Mouse (Mus musculus) embryonic facial prominence, embryonic 15.5 days (tissue): ENCODE data around the gene Mrtfa. TPM values are rescaled to one million over a fixed set of nuclear protein-coding genes. Genes with fewer than 3 reads are reported as not detected.

Source experiments
- ATAC-seq: fragments of 200-750 bp; cut with Nextera tagmentation; 2 replicates; pipeline ENCODE4 v1.8.0; 2017; ENCODE audit warnings: low read depth, moderate TSS enrichment; ENCODE audit not compliant: insufficient number of reproducible peaks, low FRiP score, low TSS enrichment
- H3K27ac ChIP-seq: fragments of 300-500 bp; sonication (generic); replicated peaks from 2 replicates; pipeline ENCODE4 v1.5.1; 2015; ENCODE audit warnings: mild to moderate bottlenecking, inconsistent platforms
- H3K27me3 ChIP-seq: fragments of 300-500 bp; sonication (generic); 2 replicates; pipeline ENCODE4 v1.6.1; 2015; ENCODE audit warnings: inconsistent platforms
- H3K36me3 ChIP-seq: fragments of 300-500 bp; sonication (generic); 2 replicates; pipeline ENCODE4 v1.6.1; 2015; ENCODE audit warnings: mild to moderate bottlenecking, inconsistent platforms
- H3K4me1 ChIP-seq: fragments of 300-500 bp; sonication (generic); 2 replicates; pipeline ENCODE4 v1.6.1; 2015; ENCODE audit warnings: inconsistent platforms
- H3K4me2 ChIP-seq: fragments of 300-500 bp; sonication (generic); replicated peaks from 2 replicates; pipeline ENCODE4 v1.6.1; 2015; ENCODE audit warnings: mild to moderate bottlenecking, inconsistent platforms
- H3K4me3 ChIP-seq: fragments of 300-500 bp; sonication (generic); replicated peaks from 2 replicates; pipeline ENCODE4 v1.5.1; 2015; ENCODE audit warnings: mild to moderate bottlenecking, inconsistent platforms
- H3K9ac ChIP-seq: fragments of 300-500 bp; sonication (generic); 2 replicates; pipeline ENCODE4 v1.6.1; 2015; ENCODE audit warnings: inconsistent platforms
- H3K9me3 ChIP-seq: fragments of 300-500 bp; sonication (generic); replicated peaks from 2 replicates; pipeline ENCODE4 v1.6.1; 2016; ENCODE audit warnings: inconsistent platforms
- WGBS: fragments of 180-500 bp; shearing (Covaris S2); methylation state at CpG from one replicate; pipeline ENCODE4 v1.1.7; 2015; 5-methylcytosine and 5-hydroxymethylcytosine counted together
- polyA plus RNA-seq: library from polyadenylated mRNA; unstranded; fragments of >200 nt; fragmentation: Nextera tagmentation; extraction: Ambion mirVana; gene quantifications from 2 replicates; pipeline ENCODE4 v1.2.1, GENCODE M21; 2015

Gene Mrtfa
- polyA plus RNA-seq, 1 experiment from 2014 or later, result 33.6 TPM

- Histone ChIP-seq H3K4me3 (no peak overlapping the region), H3K9me3 (no peaks in the 10 kb centered on the region), H3K9ac (no peak overlapping the region), H3K27ac (no peak overlapping the region), H3K4me1 (no peaks in the 10 kb centered on the region), H3K27me3 (no peaks in the 10 kb centered on the region), H3K36me3 (no peaks in the 10 kb centered on the region), H3K4me2 (no peak overlapping the region)
- 74% methylated on average over 2 of the region's 2 CpGs for WGBS
- ATAC-seq, result no peak
Observed at GRCm38 (mm10) chr15:80983264-80983663, 207.3 kb downstream of the Mrtfa start.

GRCm38 (mm10) chr15:80981176-80981575, 209.4 kb downstream of the Mrtfa start:
- no peaks in the 10 kb centered on the region for H3K9me3 ChIP-seq
- ATAC-seq, result no peak
- no peaks in the 10 kb centered on the region for H3K4me1 ChIP-seq
- no peak overlapping the region for H3K4me2 ChIP-seq
- WGBS, result 84% methylated on average over 4 of the region's 4 CpGs
- no peak overlapping the region for H3K9ac ChIP-seq
- no peak overlapping the region for H3K27ac ChIP-seq
- no peaks in the 10 kb centered on the region for H3K27me3 ChIP-seq
- H3K4me3 ChIP-seq, result no peak overlapping the region
- no peaks in the 10 kb centered on the region for H3K36me3 ChIP-seq

- 65% methylated on average over 4 of the region's 4 CpGs for WGBS
- ATAC-seq, result no peak
- no peaks in the 10 kb centered on the region for H3K4me1 ChIP-seq
- H3K4me2 ChIP-seq, result no peak overlapping the region
- H3K27me3 ChIP-seq, result no peaks in the 10 kb centered on the region
- H3K4me3 ChIP-seq, result no peak overlapping the region
- no peak overlapping the region for H3K27ac ChIP-seq
- H3K9ac ChIP-seq, result no peak overlapping the region
- no peaks in the 10 kb centered on the region for H3K9me3 ChIP-seq
- H3K36me3 ChIP-seq, result no peaks in the 10 kb centered on the region
Observed at GRCm38 (mm10) chr15:80979611-80980010, 210.9 kb downstream of the Mrtfa start.

- Histone ChIP-seq H3K9me3 (no peaks in the 10 kb centered on the region), H3K9ac (peak within 1 kb of the TSS; percentile 62), H3K27ac (0 out of 2 replicates have a peak within 1 kb of the TSS, but pooled peaks have one; percentile 11), H3K36me3 (no peaks in the 10 kb centered on the region), H3K27me3 (no peaks in the 10 kb centered on the region), H3K4me3 (peak within 1 kb of the TSS; percentile 90), H3K4me2 (peak within 1 kb of the TSS; percentile 77), H3K4me1 (no peaks in the 10 kb centered on the region)
- peak; percentile 92 for ATAC-seq
- under 1% methylated on average over 67 of the region's 67 CpGs for WGBS
Observed at GRCm38 (mm10) chr15:80977620-80978334, 212.8 kb downstream of the Mrtfa start, which contains the start of gene Sgsm3. TSS of gene Sgsm3 (plus strand) at chr15:80977765.

GRCm38 (mm10) chr15:80975666-80976065, 214.9 kb downstream of the Mrtfa start:
- H3K4me1 ChIP-seq, result no peaks in the 10 kb centered on the region
- WGBS, result 82% methylated on average over 3 of the region's 3 CpGs
- no peak overlapping the region for H3K4me2 ChIP-seq
- H3K9me3 ChIP-seq, result no peaks in the 10 kb centered on the region
- H3K27ac ChIP-seq, result no peak overlapping the region
- no peak for ATAC-seq
- H3K27me3 ChIP-seq, result no peaks in the 10 kb centered on the region
- 0 out of 2 replicates have a peak, but pooled peaks cover under 1% of the 10 kb centered on the region for H3K36me3 ChIP-seq
- no peak overlapping the region for H3K4me3 ChIP-seq
- no peak overlapping the region for H3K9ac ChIP-seq

- Histone ChIP-seq H3K4me2 (no peak overlapping the region), H3K27me3 (no peaks in the 10 kb centered on the region), H3K9me3 (no peaks in the 10 kb centered on the region), H3K4me1 (no peaks in the 10 kb centered on the region), H3K9ac (no peak overlapping the region), H3K4me3 (no peak overlapping the region), H3K27ac (no peak overlapping the region), H3K36me3 (peaks cover 14% of the 10 kb centered on the region)
- WGBS, result 21% methylated on average over 5 of the region's 5 CpGs
- no peak for ATAC-seq
Observed at GRCm38 (mm10) chr15:80974311-80974710, 216.2 kb downstream of the Mrtfa start.

- no peaks in the 10 kb centered on the region for H3K27me3 ChIP-seq
Observed at GRCm38 (mm10) chr15:80969371-80969770, 221.2 kb downstream of the Mrtfa start.

More at GRCm38 (mm10) chr15:80969371-80969770, 221.2 kb downstream of the Mrtfa start:
- H3K9me3 ChIP-seq, result no peaks in the 10 kb centered on the region
- H3K27ac ChIP-seq, result no peak overlapping the region
- peaks cover 58% of the 10 kb centered on the region for H3K36me3 ChIP-seq
- H3K4me1 ChIP-seq, result no peaks in the 10 kb centered on the region
- ATAC-seq, result no peak
- H3K4me3 ChIP-seq, result no peak overlapping the region
- H3K4me2 ChIP-seq, result no peak overlapping the region
- 80% methylated on average over 1 of the region's 1 CpGs for WGBS
- no peak overlapping the region for H3K9ac ChIP-seq

Other genes with a start within 250 kb of the Mrtfa start
- gene Adsl, start 242.3 kb downstream of the Mrtfa start, polyA plus RNA-seq, result 128 and 136 TPM in 2 replicates
- 27.2 and 33.6 TPM in 2 replicates for gene Sgsm3, start 213.0 kb downstream of the Mrtfa start, polyA plus RNA-seq
- 1.9 TPM in 2 replicates for gene Mchr1, start 44.7 kb upstream of the Mrtfa start, polyA plus RNA-seq
- 125 and 134 TPM in 2 replicates for gene Slc25a17, start 170.1 kb upstream of the Mrtfa start, polyA plus RNA-seq
- gene St13, start 209.3 kb upstream of the Mrtfa start, polyA plus RNA-seq, result 145 and 153 TPM in 2 replicates
- gene Xpnpep3, start 209.4 kb upstream of the Mrtfa start, polyA plus RNA-seq, result 11.4 and 12.9 TPM in 2 replicates
- 1.3 and 2.3 TPM in 2 replicates for gene Dnajb7, start 217.5 kb upstream of the Mrtfa start, polyA plus RNA-seq